Mouse (Mus musculus) hindbrain, postnatal 0 days (tissue): ENCODE results near the gene Dpf3. TPM values are rescaled to one million over a fixed set of nuclear protein-coding genes. Genes with fewer than 3 reads are reported as not detected.

Source experiments
- ATAC-seq: fragments of 200-750 bp; cut with Nextera tagmentation; 2 replicates; pipeline ENCODE4 v1.8.0; 2017; ENCODE audit warnings: mild to moderate bottlenecking, moderate TSS enrichment, moderate library complexity
- DNase-seq: peaks from one replicate; pipeline ENCODE4 v3.0.0-alpha.2; 2015; ENCODE audit warnings: low spot score
- H3K27ac ChIP-seq: fragments of 300-500 bp; sonication (generic); 2 replicates; pipeline ENCODE4 v1.5.1; 2014; ENCODE audit warnings: mild to moderate bottlenecking
- H3K27me3 ChIP-seq: fragments of 300-500 bp; sonication (generic); 2 replicates; pipeline ENCODE4 v1.6.1; 2014; ENCODE audit warnings: low read length, mixed read lengths; ENCODE audit not compliant: insufficient read depth
- H3K36me3 ChIP-seq: fragments of 300-500 bp; sonication (generic); 2 replicates; pipeline ENCODE4 v1.6.1; 2014; ENCODE audit warnings: low read length, mixed read lengths; ENCODE audit not compliant: insufficient read depth
- H3K4me1 ChIP-seq: fragments of 300-500 bp; sonication (generic); 2 replicates; pipeline ENCODE4 v1.6.1; 2014; ENCODE audit warnings: antibody characterized with exemption, low read length, mixed read lengths; ENCODE audit not compliant: insufficient read depth
- H3K4me2 ChIP-seq: fragments of 300-500 bp; sonication (generic); 2 replicates; pipeline ENCODE4 v1.6.1; 2014; ENCODE audit warnings: low read depth, mild to moderate bottlenecking, low read length, moderate library complexity, mixed read lengths
- H3K4me3 ChIP-seq: fragments of 300-500 bp; sonication (generic); 2 replicates; pipeline ENCODE4 v1.5.1; 2014; ENCODE audit warnings: low read length
- H3K9ac ChIP-seq: fragments of 300-500 bp; sonication (generic); replicated peaks from 2 replicates; pipeline ENCODE4 v1.6.1; 2014; ENCODE audit warnings: mild to moderate bottlenecking, low read length, moderate library complexity, mixed read lengths
- H3K9me3 ChIP-seq: fragments of 300-500 bp; sonication (generic); 2 replicates; pipeline ENCODE4 v1.6.1; 2016; ENCODE audit warnings: low read length, mixed read lengths
- CTCF ChIP-seq: IDR thresholded peaks from 2 replicates; pipeline ENCODE4 v1.5.1; 2016; ENCODE audit warnings: antibody characterized with exemption, control low read depth, low read depth
- WGBS: fragments of 180-500 bp; shearing (Covaris S2); extraction: QIAGEN DNeasy Blood & Tissue Kit; methylation state at CpG from one replicate; pipeline ENCODE4 v1.1.7; 2014; 5-methylcytosine and 5-hydroxymethylcytosine counted together
- polyA plus RNA-seq: library from polyadenylated mRNA; unstranded; fragments of >200 nt; fragmentation: Nextera tagmentation; extraction: Ambion mirVana; gene quantifications from 2 replicates; pipeline ENCODE4 v1.2.1, GENCODE M21; 2015
- total RNA-seq: library from RNA; depleted of rRNA; stranded (reverse); fragments of >200 nt; gene quantifications from 2 replicates; pipeline ENCODE4 v1.2.3, GENCODE M21; 2014

Gene Dpf3
- total and polyA plus RNA-seq, 2 experiments from 2014 or later, result 19.8 to 38.9 TPM

DNA sequence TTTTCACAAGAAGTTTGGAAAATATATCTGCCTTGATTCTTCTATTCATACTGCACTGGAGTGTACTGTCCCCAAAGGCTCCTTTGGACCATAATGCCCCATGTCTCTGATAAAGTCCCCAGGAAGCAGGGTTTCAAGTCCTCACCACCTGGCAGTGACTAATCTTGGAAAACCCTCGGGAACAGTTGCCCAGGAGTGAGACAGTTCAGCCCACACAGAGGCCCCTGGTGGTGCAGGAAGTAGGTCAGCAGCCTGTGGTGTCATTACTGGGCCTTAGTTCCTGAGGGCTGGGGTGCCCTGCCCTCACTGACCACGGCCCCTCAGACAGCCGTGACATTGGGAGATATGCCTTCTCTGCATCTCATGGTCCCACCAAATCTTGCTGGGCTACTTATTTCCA, 246.5 kb downstream of the Dpf3 start:
- no peaks in the 10 kb centered on the region for H3K36me3 ChIP-seq
- 0 out of 2 replicates have a peak, but pooled peaks cover 4% of the 10 kb centered on the region for H3K4me1 ChIP-seq
- no peak for ATAC-seq
- TF ChIP-seq CTCF, result no peak
- no peaks in the 10 kb centered on the region for H3K9me3 ChIP-seq
- H3K27ac ChIP-seq, result no peak overlapping the region
- no peak overlapping the region for H3K4me2 ChIP-seq
- 58% methylated on average over 3 of the region's 3 CpGs for WGBS
- H3K4me3 ChIP-seq, result no peak overlapping the region
- H3K27me3 ChIP-seq, result no peaks in the 10 kb centered on the region
- H3K9ac ChIP-seq, result no peak overlapping the region
- DNase-seq, result no peak

DNA sequence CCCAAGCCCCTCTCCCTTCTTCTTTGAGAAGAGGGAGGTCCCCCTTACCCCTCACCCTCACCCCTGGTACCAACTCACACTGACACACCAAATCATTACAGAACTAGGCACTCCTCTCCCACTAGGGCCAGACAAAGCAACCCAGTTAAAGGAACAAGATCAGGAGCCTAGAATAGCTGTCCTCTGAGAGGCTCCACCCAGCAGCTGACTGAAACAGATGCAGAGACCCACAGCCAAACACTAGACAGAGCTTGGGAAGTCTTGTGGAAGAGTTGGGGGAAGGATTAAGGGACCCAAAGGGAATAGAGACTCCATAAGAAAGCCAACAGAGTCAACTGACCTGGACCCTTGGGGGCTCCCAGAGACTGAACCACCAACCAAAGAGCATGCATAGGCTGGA, 246.9 kb downstream of the Dpf3 start:
- no peak overlapping the region for H3K9ac ChIP-seq
- no peak overlapping the region for H3K27ac ChIP-seq
- no peak overlapping the region for H3K4me2 ChIP-seq
- 0 out of 2 replicates have a peak, but pooled peaks cover 4% of the 10 kb centered on the region for H3K4me1 ChIP-seq
- TF ChIP-seq CTCF, result no peak
- H3K9me3 ChIP-seq, result no peaks in the 10 kb centered on the region
- DNase-seq (no peak), ATAC-seq (no peak)
- no peaks in the 10 kb centered on the region for H3K27me3 ChIP-seq
- H3K36me3 ChIP-seq, result no peaks in the 10 kb centered on the region
- H3K4me3 ChIP-seq, result no peak overlapping the region

DNA sequence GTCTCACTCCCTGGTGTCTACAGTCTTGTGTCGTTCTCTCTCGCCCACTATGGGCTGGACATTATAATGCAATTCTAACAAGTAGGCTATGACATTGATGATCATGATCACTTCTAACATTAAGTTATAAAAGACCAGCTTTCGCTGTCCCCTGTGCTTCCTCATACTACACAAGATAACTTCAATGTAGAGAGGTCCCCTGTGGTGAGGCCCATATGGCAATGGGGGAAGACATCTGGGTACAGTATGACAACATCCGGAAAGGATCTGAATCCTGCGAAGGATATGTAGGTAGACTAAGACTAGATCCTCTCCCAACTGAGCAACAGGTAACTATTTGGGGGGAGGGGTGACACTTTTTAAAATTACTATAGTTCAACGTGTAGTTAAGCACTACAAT, 251.7 kb downstream of the Dpf3 start:
- 90% methylated on average over 6 of the region's 6 CpGs for WGBS
- no peaks in the 10 kb centered on the region for H3K4me1 ChIP-seq
- H3K4me3 ChIP-seq, result no peak overlapping the region
- no peak overlapping the region for H3K9ac ChIP-seq
- no peaks in the 10 kb centered on the region for H3K36me3 ChIP-seq
- DNase-seq, result no peak
- no peaks in the 10 kb centered on the region for H3K9me3 ChIP-seq
- no peak overlapping the region for H3K4me2 ChIP-seq
- H3K27me3 ChIP-seq, result no peaks in the 10 kb centered on the region
- H3K27ac ChIP-seq, result no peak overlapping the region
- no peak for TF ChIP-seq CTCF
- no peak for ATAC-seq

- Histone ChIP-seq H3K9me3 (no peaks in the 10 kb centered on the region), H3K36me3 (no peaks in the 10 kb centered on the region), H3K9ac (no peak overlapping the region), H3K27ac (no peak overlapping the region), H3K4me3 (no peak overlapping the region), H3K27me3 (no peaks in the 10 kb centered on the region), H3K4me1 (no peaks in the 10 kb centered on the region), H3K4me2 (no peak overlapping the region)
- 58% methylated on average over 2 of the region's 2 CpGs for WGBS
- ATAC-seq (no peak), DNase-seq (no peak)
- TF ChIP-seq CTCF, result no peak
These were observed 252.5 kb downstream of the Dpf3 start for GRCm38 (mm10) chr12:83234981-83235380.

- H3K9me3 ChIP-seq, result no peaks in the 10 kb centered on the region
- H3K4me1 ChIP-seq, result no peaks in the 10 kb centered on the region
- H3K36me3 ChIP-seq, result no peaks in the 10 kb centered on the region
- TF ChIP-seq CTCF, result no peak
- H3K9ac ChIP-seq, result no peak overlapping the region
- no peak overlapping the region for H3K4me3 ChIP-seq
- no peak overlapping the region for H3K4me2 ChIP-seq
- H3K27ac ChIP-seq, result no peak overlapping the region
- no peak for ATAC-seq
- no peaks in the 10 kb centered on the region for H3K27me3 ChIP-seq
- DNase-seq, result no peak
- 38% methylated on average over 7 of the region's 7 CpGs for WGBS
These were observed 253.9 kb downstream of the Dpf3 start for GRCm38 (mm10) chr12:83233651-83234050.

DNA sequence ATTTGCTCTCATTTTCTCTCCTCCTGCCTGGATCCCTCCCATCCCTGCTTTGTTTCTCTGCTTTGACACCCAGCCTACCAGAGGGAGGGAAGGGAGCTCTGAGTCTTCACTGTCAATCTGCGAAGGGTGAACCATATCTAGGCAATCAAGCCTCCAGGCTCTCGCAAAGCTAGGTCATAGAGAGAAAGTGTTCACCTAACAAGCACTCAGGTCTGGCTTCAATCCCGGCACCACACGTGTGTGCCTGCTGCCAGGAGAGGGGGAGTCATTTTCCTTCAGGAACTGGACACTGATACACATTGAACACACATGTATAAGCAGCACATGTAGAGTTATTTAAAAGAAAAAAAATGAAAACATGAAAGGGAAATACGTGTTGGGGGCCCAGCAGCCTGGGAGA, 254.6 kb downstream of the Dpf3 start:
- Histone ChIP-seq H3K27ac (no peak overlapping the region), H3K4me3 (no peak overlapping the region), H3K9ac (no peak overlapping the region), H3K4me1 (no peaks in the 10 kb centered on the region), H3K9me3 (no peaks in the 10 kb centered on the region), H3K27me3 (no peaks in the 10 kb centered on the region), H3K4me2 (no peak overlapping the region), H3K36me3 (no peaks in the 10 kb centered on the region)
- ATAC-seq (no peak), DNase-seq (no peak)
- TF ChIP-seq CTCF, result no peak
- WGBS, result 55% methylated on average over 5 of the region's 5 CpGs

- Histone ChIP-seq H3K4me1 (no peaks in the 10 kb centered on the region), H3K4me3 (no peak overlapping the region), H3K9me3 (no peaks in the 10 kb centered on the region), H3K4me2 (no peak overlapping the region), H3K9ac (no peak overlapping the region), H3K36me3 (no peaks in the 10 kb centered on the region), H3K27me3 (no peaks in the 10 kb centered on the region), H3K27ac (no peak overlapping the region)
- 85% methylated on average over 4 of the region's 4 CpGs for WGBS
- DNase-seq (no peak), ATAC-seq (no peak)
- TF ChIP-seq CTCF, result no peak
These were observed 256.3 kb downstream of the Dpf3 start for GRCm38 (mm10) chr12:83231258-83231657.
